9 mouse cellular contexts compared by ENCODE assay signal in the genomic region with DNA sequence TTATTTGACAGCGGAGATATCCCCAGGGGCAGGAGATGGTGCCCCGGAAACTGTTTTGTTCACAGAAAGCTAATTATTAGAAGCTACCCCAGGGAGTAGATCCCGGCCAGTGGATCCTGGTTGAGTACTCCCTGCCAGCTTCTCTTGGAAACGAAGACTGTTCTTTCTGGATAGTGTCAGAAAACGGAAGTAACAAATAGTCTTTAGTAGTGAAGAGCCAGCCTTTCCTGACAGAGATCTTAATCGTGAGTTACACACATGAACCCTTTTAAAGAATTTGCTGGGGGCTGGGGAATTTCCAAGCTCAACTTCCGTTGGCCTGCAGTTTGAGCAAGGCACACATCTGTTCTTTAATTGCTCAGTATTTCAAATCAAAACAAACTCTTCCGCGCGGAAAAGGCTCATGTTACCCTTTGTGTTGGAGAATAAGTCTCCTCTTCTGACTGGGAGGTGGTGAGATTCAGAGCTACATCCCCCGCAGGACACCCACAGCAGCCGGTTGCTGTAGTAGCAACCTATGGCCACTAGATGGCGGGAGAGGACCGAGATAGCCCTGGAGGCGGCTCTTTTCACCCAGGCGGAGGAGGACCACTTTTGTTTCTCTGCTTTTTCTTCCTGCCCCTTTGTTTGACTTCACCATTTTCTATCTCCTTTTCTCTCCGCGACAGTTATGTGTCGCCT.
DNase-seq lines count a peak whose midpoint lies in the region; ATAC-seq and TF ChIP-seq lines count a peak whose summit lies in the region.
"Had no signal": no experiment of that assay in that cellular context is flagged by ENCODE, and none has a peak within 500 bp of the region (broad histone marks: within the 10 kb centered on the region; RNA-seq: fewer than 3 reads in every experiment).

No protein-coding gene starts in this region.

- peak overlapping the region; percentile 61 for H3K4me3 ChIP-seq in heart, embryonic 12.5 days
- peak overlapping the region; percentile 45 for H3K4me3 ChIP-seq in kidney, embryonic 16.5 days (ENCODE audit: low read length)
- H3K4me3 ChIP-seq: erythroblast, embryonic 14.5 days had no signal

- no peaks in the 10 kb centered on the region for H3K9me3 ChIP-seq in heart, embryonic 12.5 days (replicated peaks)
- H3K9me3 ChIP-seq in kidney, embryonic 16.5 days (ENCODE audit: low read length), result no peaks in the 10 kb centered on the region

- H3K4me2 ChIP-seq in heart, embryonic 12.5 days, result peak overlapping the region; percentile 85
- H3K4me2 ChIP-seq in kidney, embryonic 16.5 days (replicated peaks; ENCODE audit: low read depth, low read length), result peak overlapping the region; percentile 61

- H3K36me3 ChIP-seq in heart, embryonic 12.5 days, result no peaks in the 10 kb centered on the region
- H3K36me3 ChIP-seq in kidney, embryonic 16.5 days (ENCODE audit: insufficient read depth, low read length), result no peaks in the 10 kb centered on the region

- H3K27me3 ChIP-seq in heart, embryonic 12.5 days (replicated peaks), result no peaks in the 10 kb centered on the region
- H3K27me3 ChIP-seq in kidney, embryonic 16.5 days (ENCODE audit: insufficient read depth, low read length), result no peaks in the 10 kb centered on the region

- peak overlapping the region; percentile 68 for H3K27ac ChIP-seq in heart, embryonic 12.5 days (ENCODE audit: poor library complexity, severe bottlenecking)
- H3K27ac ChIP-seq in kidney, embryonic 16.5 days (ENCODE audit: low read length), result peak overlapping the region; percentile 80; the same call in 1 of the 2 replicates

- peak; percentile 85 for ATAC-seq in erythroblast, adult 5-6 weeks (replicated peaks; ENCODE audit: low FRiP score, poor library complexity, severe bottlenecking)
- ATAC-seq in heart, embryonic 12.5 days (ENCODE audit: insufficient number of reproducible peaks, low FRiP score), result peak; percentile 76
- peak; percentile 84 for ATAC-seq in kidney, embryonic 16.5 days (ENCODE audit: low FRiP score, low TSS enrichment)

- no peak for TF ChIP-seq POLR2A in brain, embryonic 14.5 days (IDR thresholded peaks at IDR 0.05; ENCODE audit: borderline replicate concordance, extremely low read depth, insufficient read depth, insufficient read length, poor library complexity, severe bottlenecking)

- TF ChIP-seq CTCF in brain, embryonic 14.5 days (IDR thresholded peaks at IDR 0.05; ENCODE audit: borderline replicate concordance, extremely low read depth, insufficient read depth, insufficient read length), result peak; percentile 99

- H3K9ac ChIP-seq in heart, embryonic 12.5 days, result peak overlapping the region; percentile 77
- peak overlapping the region; percentile 63 for H3K9ac ChIP-seq in kidney, embryonic 16.5 days (replicated peaks; ENCODE audit: low read length)

- WGBS in heart, embryonic 12.5 days, result 11% methylated on average over 19 of the region's 19 CpGs
- WGBS in kidney, embryonic 16.5 days, result 5% methylated on average over 19 of the region's 19 CpGs

- DNase-seq in CD4-positive helper T cell, adult 2 months (ENCODE audit: low read depth, low spot score), result peak; percentile 74
- DNase-seq in brain, embryonic 14.5 days (ENCODE audit: low read depth), result peak; percentile 93
- peak; percentile 68 for DNase-seq in liver
- DNase-seq in monocyte, adult 2 months (ENCODE audit: low read depth in 1 of 2, low spot score in 2 of 2), result peak; percentile 8 to 51
- DNase-seq in spleen, postnatal 14 days (ENCODE audit: low spot score in 2 of 2), result peak; percentile 42 to 63

- peaks cover 28% of the 10 kb centered on the region for H3K4me1 ChIP-seq in heart, embryonic 12.5 days (replicated peaks)
- peaks cover 20% of the 10 kb centered on the region for H3K4me1 ChIP-seq in kidney, embryonic 16.5 days (ENCODE audit: insufficient read depth, low read length)

Comparison
In these comparisons a context has a peak if more than half of its experiments do, and no peak if none do; other contexts are left out.
1. Peak in every context shown above with its lines: DNase-seq, ATAC-seq, H3K4me3 ChIP-seq and H3K27ac ChIP-seq.
2. DNase-seq: peak in every context shown above with its lines; median percentile 93 in brain, embryonic 14.5 days; 74 in CD4-positive helper T cell, adult 2 months; 68 in liver; 52 in spleen, postnatal 14 days; 30 in monocyte, adult 2 months.